Mouse (Mus musculus) central nervous system, embryonic 14 days (tissue): ENCODE results near the gene Lactb. TPM values are rescaled to one million over a fixed set of nuclear protein-coding genes. Genes with fewer than 3 reads are reported as not detected.

Source experiments
- polyA plus RNA-seq: library from polyadenylated mRNA; depleted of rRNA; stranded (reverse); fragments of >200 nt; gene quantifications from 2 replicates; pipeline ENCODE4 v1.2.3, GENCODE M21; 2012; rRNA removed

The Lactb gene
- polyA plus RNA-seq, result 13.6 and 14.9 TPM in 2 replicates

DNA sequence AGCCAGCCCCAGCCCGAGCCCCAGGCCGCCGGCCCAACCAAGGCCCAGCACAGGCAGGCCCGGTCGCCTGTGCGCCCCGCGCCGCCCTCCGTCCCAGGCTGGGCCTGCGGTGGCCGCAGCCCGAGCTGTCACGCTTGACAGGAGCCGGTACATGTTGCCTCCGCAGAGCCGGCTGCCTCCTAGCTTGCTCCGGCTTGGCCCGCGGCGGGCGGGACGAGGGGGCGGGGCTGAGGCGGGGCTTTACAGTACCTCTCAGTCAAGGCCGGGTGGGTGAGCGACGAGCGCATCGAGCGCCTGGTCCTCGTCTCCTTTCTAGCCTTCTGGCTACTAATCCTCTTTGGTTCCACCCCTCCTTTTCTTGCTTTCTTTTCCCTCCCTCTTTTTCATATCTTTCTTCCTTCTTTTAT, at the start of gene Lactb:
Lactb (minus strand) TSS at position 246 of the 407 bp plus-strand sequence.

GRCm38 (mm10) chr9:66945647-66946641, 29.3 kb downstream of the Lactb start, which contains the start of gene Rps27l:
Gene Rps27l (plus strand): TSS chr9:66946086.

DNA sequence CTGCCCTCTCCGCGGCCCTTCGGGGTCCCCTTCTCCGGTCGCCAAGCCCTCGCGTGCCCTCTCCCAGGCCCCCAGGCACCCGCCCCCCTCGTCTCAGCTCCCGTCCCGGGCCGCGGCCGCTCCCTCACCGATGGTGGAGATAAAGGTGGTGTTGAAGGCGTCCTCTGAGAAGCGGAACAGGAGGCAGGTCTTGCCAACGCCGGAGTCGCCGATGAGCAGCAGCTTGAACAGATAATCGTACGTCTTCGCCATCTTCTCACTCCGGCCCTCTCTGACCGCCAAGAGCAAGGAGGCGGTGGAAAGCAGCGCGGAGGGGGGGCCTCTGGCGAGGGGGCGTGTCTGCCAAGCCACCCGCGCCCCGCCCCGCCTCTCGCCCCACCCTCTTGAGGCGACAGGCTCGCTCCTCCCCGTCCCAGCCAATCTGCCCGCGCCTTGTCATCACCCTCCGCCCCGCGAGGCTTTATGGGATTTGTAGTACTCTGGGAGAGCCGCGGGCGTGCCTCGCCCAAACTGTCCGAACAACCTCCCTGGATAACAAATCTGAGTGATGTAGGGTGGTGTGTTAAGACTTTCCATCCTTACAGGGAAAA, 55.8 kb downstream of the Lactb start, which contains the start of gene Rab8b:
Rab8b (minus strand) TSS at position 306 of the 590 bp plus-strand sequence.

Other genes with a start within 250 kb of the Lactb start
- gene Aph1b, start 180.0 kb downstream of the Lactb start, polyA plus RNA-seq, result 14.9 and 18.3 TPM in 2 replicates
- 0.27 and 0.30 TPM in 2 replicates for gene Gm10647, start 178.4 kb downstream of the Lactb start, polyA plus RNA-seq
- gene Aph1c, start 140.8 kb downstream of the Lactb start, polyA plus RNA-seq, result 1.4 and 2.2 TPM in 2 replicates
- gene Rab8b, start 55.8 kb downstream of the Lactb start, polyA plus RNA-seq, result 21.0 and 24.5 TPM in 2 replicates
- 173 and 186 TPM in 2 replicates for gene Rps27l, start 29.4 kb downstream of the Lactb start, polyA plus RNA-seq
- gene Tpm1, start 73.9 kb upstream of the Lactb start, polyA plus RNA-seq, result 176 and 281 TPM in 2 replicates